Mouse (Mus musculus) 3134 (cell line): ENCODE data around the gene Syt16.

Experiments
- DNase-seq: peaks from one replicate; pipeline ENCODE4 v3.0.0-alpha.2; 2011; ENCODE audit warnings: low spot score; ENCODE audit not compliant: insufficient read length; ENCODE audit errors: extremely low read depth

Gene Syt16

DNA sequence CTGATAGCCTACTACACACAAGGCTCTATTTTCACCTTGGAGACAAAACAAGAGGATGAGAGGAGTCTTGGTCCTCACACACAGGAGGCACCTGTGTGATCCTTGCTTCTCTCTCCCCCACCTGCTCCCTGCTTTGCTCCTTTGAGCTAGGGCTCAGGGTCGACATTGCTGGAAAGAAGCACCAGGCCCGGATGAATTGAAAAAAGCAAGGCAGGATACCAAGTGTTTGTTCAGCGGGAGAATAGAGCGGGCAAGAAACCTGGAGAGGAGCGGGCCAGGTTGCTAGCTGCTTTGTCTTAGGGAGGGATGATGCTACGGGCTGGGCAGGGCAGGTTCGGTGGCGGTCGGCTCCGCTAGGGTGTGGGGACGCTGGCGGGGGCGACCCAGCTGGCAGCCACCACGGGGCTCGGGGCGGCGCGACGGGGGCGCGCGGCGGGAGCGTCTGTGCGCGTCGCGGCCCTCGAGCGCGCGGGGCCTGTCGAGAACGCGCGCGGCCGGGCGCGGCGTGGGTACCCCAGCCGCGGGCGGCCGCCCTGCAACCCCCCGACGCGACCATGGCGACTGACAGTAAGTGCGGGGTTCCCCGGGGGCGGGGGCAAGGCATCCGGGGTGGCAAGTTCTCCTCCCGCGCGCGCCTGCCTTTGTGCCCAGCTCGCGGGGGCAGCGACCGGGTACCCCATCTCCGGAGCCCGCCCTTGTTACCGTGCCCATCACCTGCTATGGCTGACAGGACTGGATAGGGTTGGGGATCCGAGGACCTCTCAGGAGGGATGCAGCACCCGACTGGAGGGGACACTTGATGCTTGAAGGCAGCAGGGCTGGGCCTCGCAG, at the start of gene Syt16:
Gene Syt16 (plus strand): TSS at position 365 of the 831 bp plus-strand sequence.
- no peak for DNase-seq

DNA sequence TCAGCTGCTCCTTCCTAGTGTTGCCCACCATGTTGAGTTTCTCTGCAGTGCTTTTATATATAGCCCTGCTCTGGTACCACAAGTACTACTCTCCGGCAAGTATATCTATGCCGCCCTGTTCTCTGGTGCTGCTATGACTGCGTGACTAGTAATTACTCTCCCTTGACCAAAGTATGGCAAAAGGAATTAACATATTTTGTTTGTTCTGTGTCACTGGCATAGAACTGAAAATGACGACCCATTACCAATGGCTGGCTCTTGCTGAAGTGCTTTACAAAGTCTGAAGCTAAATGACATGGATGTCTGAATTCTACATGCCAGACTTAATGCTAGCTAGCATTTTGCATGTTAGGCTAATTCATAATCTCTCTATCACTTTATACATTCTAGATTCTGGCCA, 49.0 kb upstream of the Syt16 start:
- DNase-seq, result no peak

- peak; percentile 25 for DNase-seq
Measured at GRCm38 (mm10) chr12:73949318-73950058, 48.0 kb upstream of the Syt16 start.

- no peak for DNase-seq
Measured at GRCm38 (mm10) chr12:73952879-73953278, 44.6 kb upstream of the Syt16 start.

- DNase-seq, result no peak
Measured at GRCm38 (mm10) chr12:73953420-73954186, 43.9 kb upstream of the Syt16 start.

GRCm38 (mm10) chr12:73954785-73955184, 42.7 kb upstream of the Syt16 start:
- DNase-seq, result no peak

DNA sequence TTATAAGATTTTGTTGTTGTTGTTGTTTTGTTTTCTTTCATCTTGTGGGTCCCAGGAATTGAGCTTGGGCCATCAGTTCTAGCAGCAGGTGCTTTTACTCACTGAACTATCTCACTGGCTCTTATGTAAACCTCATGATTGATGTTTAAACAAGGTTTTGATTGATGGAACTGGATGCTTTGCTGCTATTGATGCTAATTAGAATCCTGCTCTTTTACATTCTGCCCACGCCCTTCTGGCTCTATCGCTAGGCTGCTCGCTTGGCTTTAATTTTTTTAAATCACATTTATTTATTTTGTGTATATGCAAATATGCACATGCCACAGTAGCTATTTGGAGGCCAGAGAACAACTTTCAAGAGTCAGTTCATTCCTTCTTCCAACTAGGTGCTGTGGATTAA, 39.8 kb upstream of the Syt16 start:
- DNase-seq, result no peak

DNA sequence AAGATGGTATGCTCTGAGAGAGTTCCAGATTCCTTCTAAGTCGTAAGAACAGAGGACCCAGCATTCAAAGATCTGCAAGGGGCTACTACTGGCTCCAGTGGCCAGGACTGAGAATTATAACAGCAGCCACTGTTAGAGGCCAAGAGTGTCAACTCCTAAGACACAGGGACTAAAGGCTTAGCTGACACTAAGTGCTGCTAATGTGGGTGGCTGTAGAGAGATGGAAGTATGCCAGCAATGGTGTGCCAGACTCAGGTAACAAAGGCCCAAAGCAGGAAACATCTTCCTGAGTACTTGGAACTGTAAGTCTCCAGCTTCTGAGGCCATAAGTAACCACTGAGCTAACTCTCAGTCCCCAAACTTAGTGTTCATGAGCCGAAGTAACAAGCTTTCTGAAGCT, 38.6 kb upstream of the Syt16 start:
- no peak for DNase-seq

GRCm38 (mm10) chr12:73964291-73965281, 32.9 kb upstream of the Syt16 start, which contains the start of gene Snapc1:
Gene Snapc1, plus strand, starts transcription at chr12:73964481.
- peak; percentile 96 for DNase-seq

- no peak for DNase-seq
Measured at GRCm38 (mm10) chr12:73969142-73969541, 28.3 kb upstream of the Syt16 start.

DNA sequence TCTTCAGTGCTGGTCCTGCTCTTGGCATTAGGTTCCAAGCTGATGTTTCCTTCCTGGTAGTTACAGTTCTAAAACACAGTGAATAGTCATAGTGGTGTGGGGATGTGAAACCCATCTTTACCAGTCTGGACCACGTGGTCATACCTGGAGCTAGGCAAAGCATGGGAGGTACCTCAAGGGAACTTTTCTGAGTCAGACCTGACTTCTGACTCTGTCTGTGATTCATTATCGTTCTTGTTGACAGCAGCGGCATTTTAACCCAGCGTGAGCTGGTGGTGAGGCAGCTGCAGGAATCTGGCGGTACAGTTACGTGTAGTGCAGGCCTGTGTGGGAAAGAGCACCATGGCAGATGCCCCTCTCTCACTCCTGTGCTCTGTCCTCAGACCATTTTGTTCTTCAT, 22.9 kb upstream of the Syt16 start:
- no peak for DNase-seq

DNA sequence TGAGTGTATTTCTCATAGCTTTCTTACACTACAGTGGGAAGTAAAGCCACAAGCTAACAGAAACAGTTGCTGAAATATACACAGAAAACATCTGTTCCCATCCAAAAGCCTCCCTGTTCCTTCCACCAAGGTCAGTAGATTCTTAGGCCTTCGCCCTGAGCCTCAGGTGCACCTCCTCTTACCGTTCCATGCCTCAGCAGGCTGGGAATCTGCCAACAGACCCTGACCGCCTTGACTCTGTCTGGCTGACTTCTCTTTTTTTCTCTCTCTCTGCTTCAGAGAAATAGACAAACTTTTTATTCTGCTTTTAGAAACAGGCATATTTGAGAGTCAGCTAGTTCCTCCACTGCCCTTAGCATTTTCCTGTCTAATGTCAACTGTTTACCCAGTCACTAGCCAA, 19.3 kb upstream of the Syt16 start:
- DNase-seq, result no peak

DNA sequence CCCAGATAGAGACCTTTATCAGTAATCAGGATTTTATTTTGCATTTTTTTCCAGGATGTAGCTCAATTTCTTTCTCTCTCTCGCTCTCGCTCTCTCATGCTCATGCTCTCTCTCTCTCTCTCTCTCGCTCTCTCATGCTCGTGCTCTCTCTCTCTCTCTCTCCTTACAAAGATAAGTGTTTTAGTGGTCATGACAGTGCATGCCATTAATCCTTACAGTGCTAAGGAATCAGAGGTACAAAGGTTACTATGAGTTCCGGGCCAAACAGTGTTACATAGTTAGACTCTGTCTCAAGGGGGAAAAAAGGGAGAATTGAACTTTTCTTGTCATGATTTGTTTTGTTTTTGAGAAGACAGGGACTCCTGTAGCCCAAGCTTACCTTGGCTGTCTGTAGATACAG, 17.8 kb upstream of the Syt16 start:
- no peak for DNase-seq

DNA sequence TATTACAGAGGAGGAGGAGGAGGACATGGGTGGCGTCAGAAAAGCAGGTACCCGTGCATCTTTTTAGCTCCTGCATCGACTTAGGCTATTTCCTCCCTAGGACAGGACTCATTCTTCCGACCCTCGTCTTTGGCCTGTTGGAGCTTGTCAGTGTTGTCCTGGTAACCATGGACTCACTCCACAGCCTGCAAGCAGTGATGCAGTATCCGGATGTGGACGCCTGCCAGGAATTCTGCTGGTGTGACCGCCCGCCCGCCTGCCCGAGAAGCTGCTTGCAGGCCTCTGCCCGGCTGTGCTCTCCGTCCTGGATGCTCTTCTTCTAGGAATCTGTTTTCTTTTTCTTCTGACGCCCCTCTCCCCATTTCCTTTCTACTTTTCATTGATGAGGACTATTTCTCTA, 14.9 kb upstream of the Syt16 start:
- no peak for DNase-seq

DNA sequence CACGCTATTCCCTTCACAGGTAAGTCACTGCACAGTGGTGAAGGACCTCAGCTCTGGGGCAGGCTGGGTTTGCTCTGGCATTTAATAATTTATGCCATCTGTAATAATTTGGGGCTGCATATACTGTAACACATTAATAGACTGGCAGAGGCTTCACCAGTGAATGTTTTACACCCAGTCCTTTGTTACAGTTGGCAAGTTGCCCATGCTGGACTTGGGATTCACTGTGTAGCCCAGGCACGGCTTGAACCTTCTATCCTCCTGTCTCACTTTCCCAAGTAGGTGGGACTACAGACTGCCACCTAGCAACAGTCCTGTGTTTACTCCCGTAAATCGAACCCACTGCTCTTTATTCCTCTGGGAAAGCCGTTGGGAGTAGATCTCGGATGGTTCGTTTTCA, 11.2 kb upstream of the Syt16 start:
- no peak for DNase-seq

DNA sequence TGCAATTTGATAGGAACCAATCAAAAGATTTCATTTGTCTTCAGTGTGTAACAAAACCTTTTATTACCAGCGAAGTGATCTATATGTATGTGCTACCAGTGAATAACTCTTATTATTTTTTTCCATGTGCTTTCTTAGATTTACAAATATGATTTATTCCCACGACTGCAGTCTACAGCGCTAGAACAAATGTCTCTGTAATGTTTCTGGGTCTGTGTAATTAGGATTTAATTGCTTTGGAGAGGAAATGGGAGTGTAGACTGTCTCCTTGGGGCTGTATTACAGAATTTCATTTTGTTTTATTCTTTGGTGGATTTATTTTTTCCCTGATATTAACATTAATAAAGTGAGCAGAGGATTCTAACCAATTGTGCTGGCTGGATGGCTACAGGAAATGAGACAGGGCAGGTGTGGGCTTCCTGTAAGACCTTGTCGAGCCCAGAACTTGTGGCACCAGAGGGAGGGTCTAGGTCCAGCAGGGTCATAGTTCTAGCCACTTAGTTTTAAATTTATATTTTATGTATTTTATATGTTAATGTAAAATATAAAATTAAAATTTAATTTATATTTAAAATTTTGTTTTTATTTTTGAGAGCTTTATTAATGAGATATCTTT, 9.0 kb upstream of the Syt16 start:
- DNase-seq, result no peak

- DNase-seq, result no peak
Measured at GRCm38 (mm10) chr12:73989594-73989993, 7.9 kb upstream of the Syt16 start.

DNA sequence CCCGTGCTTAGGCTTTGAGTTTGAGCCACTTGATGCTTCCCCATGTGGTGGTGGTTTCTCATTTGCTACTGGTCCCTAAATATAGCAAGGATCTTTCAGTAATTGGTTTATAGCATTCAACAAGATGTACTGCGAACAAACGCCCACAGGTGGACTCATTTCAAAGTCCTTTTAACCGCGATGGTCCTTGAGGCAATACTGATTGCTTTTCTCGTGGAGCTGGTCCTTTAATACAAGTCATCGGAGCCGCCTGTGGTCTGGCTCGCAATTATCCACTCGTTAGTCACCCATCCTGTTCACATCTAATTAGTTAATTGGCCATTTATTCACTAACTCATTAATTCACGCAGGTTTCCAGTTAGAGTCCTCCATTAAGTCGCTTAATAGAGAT, 560 bp upstream of the Syt16 start:
- DNase-seq, result no peak

- DNase-seq, result no peak
Measured at GRCm38 (mm10) chr12:73998128-73998456, 631 bp downstream of the Syt16 start.

DNA sequence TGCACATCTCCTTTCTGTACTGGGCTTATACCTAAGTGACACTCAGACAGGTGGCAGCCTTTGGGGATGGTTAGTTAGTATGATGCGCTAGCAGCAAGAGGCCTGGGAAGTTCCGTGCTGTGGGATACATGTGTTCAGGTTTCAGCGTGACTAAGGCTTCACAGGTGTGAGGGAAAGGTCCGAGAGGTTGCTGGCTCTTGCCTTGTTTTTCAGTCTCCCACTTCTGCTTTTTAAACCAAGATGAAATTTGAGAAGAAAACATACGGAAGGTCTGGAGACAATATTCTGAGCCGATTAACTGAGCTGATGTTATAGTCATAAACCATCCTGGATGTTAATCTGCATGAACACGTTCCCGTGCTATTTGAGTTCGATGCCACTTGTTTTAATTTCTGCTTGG, 5.0 kb downstream of the Syt16 start:
- DNase-seq, result no peak
